22 mouse cellular contexts compared by ENCODE assay signal in the genomic region with DNA sequence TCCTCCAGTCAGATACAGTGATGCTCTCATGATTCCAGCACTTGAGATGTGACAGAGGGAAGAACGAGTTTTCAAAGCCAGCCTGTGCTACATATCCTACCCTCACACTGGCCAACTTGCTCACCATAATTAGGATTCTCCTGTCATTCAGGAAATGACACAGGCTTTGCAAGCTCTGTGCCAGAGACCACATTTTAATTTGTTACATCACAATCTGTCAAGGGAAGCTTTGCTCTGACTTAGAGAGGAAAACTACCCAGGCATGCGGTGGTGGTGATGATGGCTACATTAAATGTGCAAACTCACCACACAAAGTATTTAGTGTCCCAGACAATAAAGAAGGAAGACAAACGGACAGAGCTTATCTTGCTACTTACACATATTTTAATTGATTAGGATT. TPM values are rescaled to one million over a fixed set of nuclear protein-coding genes. Genes with fewer than 3 reads are reported as not detected.
"Had no signal": no experiment of that assay in that cellular context is flagged by ENCODE, and none has a peak within 500 bp of the region (broad histone marks: within the 10 kb centered on the region; RNA-seq: fewer than 3 reads in every experiment).

No protein-coding gene starts in this region.

- H3K4me3 ChIP-seq: limb, embryonic 10.5 days; limb, embryonic 13.5 days; liver, embryonic 13.5 days; stomach, embryonic 15.5 days had no signal

- H3K9ac ChIP-seq: limb, embryonic 13.5 days; liver, embryonic 13.5 days; lung, embryonic 14.5 days; stomach, embryonic 15.5 days had no signal

- ATAC-seq: lung, postnatal 0 days had no signal

- H3K4me2 ChIP-seq: limb, embryonic 13.5 days; liver, embryonic 13.5 days; lung, embryonic 14.5 days; midbrain, embryonic 11.5 days; stomach, embryonic 15.5 days had no signal

- H3K9me3 ChIP-seq: limb, embryonic 10.5 days; limb, embryonic 13.5 days; liver, embryonic 13.5 days; stomach, embryonic 15.5 days had no signal

- H3K27me3 ChIP-seq: limb, embryonic 13.5 days; liver, embryonic 13.5 days; stomach, embryonic 15.5 days had no signal

- DNase-seq: kidney, adult 18-20 months; kidney, postnatal 14 days; kidney, postnatal 4 days; liver; liver, embryonic 13.5 days; lung, embryonic 14.5 days; midbrain, embryonic 14.5 days; right cerebral cortex, adult 18-20 months; right cerebral cortex, postnatal 14 days; right cerebral cortex, postnatal 4 days; thymus, postnatal 25 days had no signal

- H3K27ac ChIP-seq: limb, embryonic 10.5 days; limb, embryonic 13.5 days; liver, embryonic 13.5 days; stomach, embryonic 15.5 days had no signal

- H3K4me1 ChIP-seq: limb, embryonic 10.5 days; limb, embryonic 13.5 days; liver, embryonic 13.5 days; stomach, embryonic 15.5 days had no signal

- H3K36me3 ChIP-seq: limb, embryonic 10.5 days; limb, embryonic 13.5 days; stomach, embryonic 15.5 days had no signal

RNA-seq across cellular contexts. Expression of a gene that starts 45.8 kb away (rescaled TPM):
- total RNA-seq: layer of hippocampus, adult 18-20 months; left cerebral cortex, postnatal 25 days; midbrain, postnatal 0 days had no signal
- polyA plus RNA-seq: limb, embryonic 10.5 days; limb, embryonic 13.5 days; liver, embryonic 13.5 days; lung, embryonic 14.5 days; lung, postnatal 0 days; midbrain, embryonic 14.5 days; neural tube, embryonic 11.5 days; neural tube, embryonic 14.5 days; thymus, postnatal 0 days had no signal
